Comparison of ENCODE assay signal across 14 mouse cellular contexts in the genomic region with DNA sequence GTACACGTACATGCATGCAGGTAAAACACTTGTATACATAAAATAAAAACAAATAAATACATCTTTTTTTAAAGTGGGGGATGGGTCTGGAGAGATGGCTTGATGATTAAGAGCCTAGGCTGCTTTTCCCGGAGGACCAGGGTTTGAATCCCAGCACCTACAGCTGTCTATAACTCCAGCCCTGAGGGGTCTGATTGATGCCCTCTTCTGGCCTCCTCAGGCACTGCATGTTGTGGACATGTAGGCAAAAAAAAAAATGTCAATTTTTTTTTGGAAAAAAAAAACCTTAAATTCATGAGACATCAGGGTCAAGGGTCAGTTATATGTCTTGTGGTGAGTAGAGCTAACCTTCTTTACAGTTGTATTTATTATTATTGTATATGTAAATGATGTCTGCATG. TPM values are rescaled to one million over a fixed set of nuclear protein-coding genes. Genes with fewer than 3 reads are reported as not detected.
A peak's percentile ranks its signal among the peaks of the same experiment; 100 is the strongest.
DNase-seq lines count a peak whose midpoint lies in the region; ATAC-seq and TF ChIP-seq lines count a peak whose summit lies in the region.
"Had no signal": no experiment of that assay in that cellular context is flagged by ENCODE, and none has a peak within 500 bp of the region (broad histone marks: within the 10 kb centered on the region; RNA-seq: fewer than 3 reads in every experiment).

No protein-coding gene starts in this region.

- H3K27me3 ChIP-seq in midbrain, embryonic 10.5 days (ENCODE audit: low read depth, poor library complexity, severe bottlenecking) = no peaks in the 10 kb centered on the region
- no peaks in the 10 kb centered on the region for H3K27me3 ChIP-seq in midbrain, embryonic 13.5 days
- no peaks in the 10 kb centered on the region for H3K27me3 ChIP-seq in G1E (ENCODE audit: insufficient read depth, low read length)
- no peaks in the 10 kb centered on the region for H3K27me3 ChIP-seq in small intestine, adult 2 months (ENCODE audit: control insufficient read depth, insufficient read depth, low read length)
- H3K27me3 ChIP-seq: heart, embryonic 13.5 days had no signal

- TF ChIP-seq CTCF in G1E (IDR thresholded peaks at IDR 0.05; ENCODE audit: low read depth, low read length) = peak; percentile 29; the same call in 1 of the 2 replicates
- peak; percentile 36; the same call in 1 of the 2 replicates for TF ChIP-seq CTCF in small intestine, adult 2 months (IDR thresholded peaks at IDR 0.05; ENCODE audit: extremely low read depth, insufficient read length, insufficient replicate concordance, low read depth, low read length)

- WGBS in midbrain, embryonic 10.5 days = 87% methylated on average over 2 of the region's 2 CpGs
- 93% methylated on average over 2 of the region's 2 CpGs for WGBS in midbrain, embryonic 13.5 days
- 96% methylated on average over 2 of the region's 2 CpGs for WGBS in small intestine, adult 2 months

- no peak for TF ChIP-seq POLR2A in small intestine, adult 2 months (IDR thresholded peaks at IDR 0.05; ENCODE audit: low read depth, low read length)

- no peak overlapping the region for H3K4me2 ChIP-seq in midbrain, embryonic 13.5 days (replicated peaks)
- H3K4me2 ChIP-seq: heart, embryonic 13.5 days had no signal

- no peak overlapping the region for H3K4me3 ChIP-seq in midbrain, embryonic 10.5 days
- no peak overlapping the region for H3K4me3 ChIP-seq in midbrain, embryonic 13.5 days (replicated peaks)
- no peak overlapping the region for H3K4me3 ChIP-seq in G1E (ENCODE audit: low read depth, low read length)
- H3K4me3 ChIP-seq in small intestine, adult 2 months (ENCODE audit: low read depth, low read length) = no peak overlapping the region
- H3K4me3 ChIP-seq: heart, embryonic 13.5 days had no signal

- no peak overlapping the region for H3K27ac ChIP-seq in midbrain, embryonic 10.5 days (replicated peaks)
- H3K27ac ChIP-seq in midbrain, embryonic 13.5 days = no peak overlapping the region
- H3K27ac ChIP-seq in small intestine, adult 2 months (ENCODE audit: insufficient read depth, low read depth, low read length) = no peak overlapping the region
- H3K27ac ChIP-seq: heart, embryonic 13.5 days had no signal

- peaks cover 75% of the 10 kb centered on the region for H3K36me3 ChIP-seq in midbrain, embryonic 10.5 days
- H3K36me3 ChIP-seq in midbrain, embryonic 13.5 days = peaks cover 31% of the 10 kb centered on the region
- H3K36me3 ChIP-seq in G1E (replicated peaks) = peaks cover 95% of the 10 kb centered on the region
- H3K36me3 ChIP-seq in small intestine, adult 2 months (ENCODE audit: control insufficient read depth, insufficient read depth, low read length) = peaks cover 39% of the 10 kb centered on the region

- DNase-seq in heart, postnatal 4 days = peak; percentile 20
- no peak for DNase-seq in heart, adult 8-10 months (ENCODE audit: low spot score)
- peak; percentile 19 for DNase-seq in midbrain, embryonic 10.5 days (ENCODE audit: low spot score)
- DNase-seq in G1E (ENCODE audit: low spot score) = no peak
- DNase-seq in c-Kit-positive CD71-positive TER-119-positive erythroid progenitor cells, embryonic 14.5 days (ENCODE audit: low spot score) = no peak
- no peak for DNase-seq in adrenal gland, postnatal 10 days
- DNase-seq: kidney, adult 11 months; layer of hippocampus, postnatal 36 days had no signal

- ATAC-seq in midbrain, embryonic 13.5 days = no peak
- no peak for ATAC-seq in G1E (ENCODE audit: extremely low read depth, insufficient number of reproducible peaks, low FRiP score, poor library complexity, severe bottlenecking)
- ATAC-seq: forebrain, embryonic 14.5 days had no signal

- H3K9ac ChIP-seq in midbrain, embryonic 13.5 days (replicated peaks) = no peak overlapping the region
- H3K9ac ChIP-seq: heart, embryonic 13.5 days had no signal

- H3K9me3 ChIP-seq in midbrain, embryonic 10.5 days (replicated peaks) = no peaks in the 10 kb centered on the region
- no peaks in the 10 kb centered on the region for H3K9me3 ChIP-seq in midbrain, embryonic 13.5 days
- H3K9me3 ChIP-seq in G1E (replicated peaks) = no peaks in the 10 kb centered on the region
- H3K9me3 ChIP-seq: heart, embryonic 13.5 days had no signal

- peaks cover 14% of the 10 kb centered on the region for H3K4me1 ChIP-seq in midbrain, embryonic 10.5 days
- peaks cover 17% of the 10 kb centered on the region for H3K4me1 ChIP-seq in midbrain, embryonic 13.5 days (replicated peaks)
- H3K4me1 ChIP-seq in G1E (ENCODE audit: insufficient read depth, low read depth, low read length) = no peaks in the 10 kb centered on the region; the same call in 1 of the 2 replicates
- no peaks in the 10 kb centered on the region for H3K4me1 ChIP-seq in small intestine, adult 2 months (ENCODE audit: control insufficient read depth, insufficient read depth, insufficient read length, low read length)
- H3K4me1 ChIP-seq: heart, embryonic 13.5 days had no signal

RNA-seq across cellular contexts. Expression of gene Akap5, which starts 34.4 kb away (rescaled TPM):
- 1 to 10 TPM; 3.2 to 3.3 TPM for total RNA-seq in heart, postnatal 4 days (2021)
- 1 to 10 TPM in 3 of 4 experiments, under 1 TPM in 1; 0.90 to 3.0 (median 1.5) TPM for total RNA-seq in heart, adult 8-10 months (2022)
- polyA plus RNA-seq in midbrain, embryonic 10.5 days (2016; fragmentation: Nextera tagmentation; extraction: Ambion mirVana) = 2.5 and 4.7 TPM in 2 replicates
- 6.5 and 6.9 TPM in 2 replicates for polyA plus RNA-seq in midbrain, embryonic 13.5 days (2015; fragmentation: Nextera tagmentation; extraction: Ambion mirVana)
- total RNA-seq in G1E (2014; fragmentation: Nextera tagmentation) = 1.1 and 1.4 TPM in 2 replicates
- total RNA-seq in G1E (2017) = 1.2 and 1.3 TPM in 2 replicates
- 0.08 and 0.20 TPM in 2 replicates for polyA plus RNA-seq in G1E (2012)
- polyA plus RNA-seq in small intestine, adult 2 months (2012; rRNA removed) = 0.04 TPM in 1 of 2 replicates, not detected in the other
- total RNA-seq in adrenal gland, postnatal 10 days (2021) = 1 to 10 TPM; 4.6 to 7.0 TPM

RNA-seq across cellular contexts. Expression of gene Mthfd1, which starts 35.2 kb away (rescaled TPM):
- total RNA-seq in heart, postnatal 4 days (2021) = 10 to 100 TPM; 35.0 to 37.4 TPM
- total RNA-seq in heart, adult 8-10 months (2022) = 10 to 100 TPM; 28.1 to 32.4 (median 29.1) TPM
- 82.4 and 91.8 TPM in 2 replicates for polyA plus RNA-seq in midbrain, embryonic 10.5 days (2016; fragmentation: Nextera tagmentation; extraction: Ambion mirVana)
- 33.5 and 33.9 TPM in 2 replicates for polyA plus RNA-seq in midbrain, embryonic 13.5 days (2015; fragmentation: Nextera tagmentation; extraction: Ambion mirVana)
- total RNA-seq in G1E (2014; fragmentation: Nextera tagmentation) (164 and 185 TPM in 2 replicates), G1E (2017) (253 TPM in 2 replicates)
- polyA plus RNA-seq in G1E (2012) = 199 and 228 TPM in 2 replicates
- polyA plus RNA-seq in small intestine, adult 2 months (2012; rRNA removed) = 7.3 and 11.3 TPM in 2 replicates
- 10 to 100 TPM; 51.5 to 52.5 TPM for total RNA-seq in adrenal gland, postnatal 10 days (2021)

RNA-seq across cellular contexts. Expression of gene Tex21, which starts 43.7 kb away (rescaled TPM):
- total RNA-seq in heart, postnatal 4 days (2021) = not detected
- total RNA-seq in heart, adult 8-10 months (2022) = not detected
- polyA plus RNA-seq in midbrain, embryonic 10.5 days (2016; fragmentation: Nextera tagmentation; extraction: Ambion mirVana) = not detected in 2 replicates
- polyA plus RNA-seq in midbrain, embryonic 13.5 days (2015; fragmentation: Nextera tagmentation; extraction: Ambion mirVana) = not detected in 2 replicates
- 5.7 and 6.8 TPM in 2 replicates for total RNA-seq in G1E (2014; fragmentation: Nextera tagmentation)
- 0.66 and 0.81 TPM in 2 replicates for total RNA-seq in G1E (2017)
- 0.19 and 0.26 TPM in 2 replicates for polyA plus RNA-seq in G1E (2012)
- polyA plus RNA-seq in small intestine, adult 2 months (2012; rRNA removed) = not detected in 2 replicates
- total RNA-seq in adrenal gland, postnatal 10 days (2021) = not detected
- total RNA-seq: layer of hippocampus, postnatal 36 days had no signal
- polyA plus RNA-seq: cortical plate, adult 2 months; forebrain, embryonic 14.5 days; liver, embryonic 16.5 days had no signal

Comparison
In these comparisons a context has a peak if more than half of its experiments do, and no peak if none do; other contexts are left out.
1. DNase-seq: peak in heart, postnatal 4 days (single experiment) and midbrain, embryonic 10.5 days (single experiment); none in heart, adult 8-10 months (single experiment), G1E (single experiment), c-Kit-positive CD71-positive TER-119-positive erythroid progenitor cells, embryonic 14.5 days (single experiment) and adrenal gland, postnatal 10 days (single experiment).